ENCODE assay signal across 21 mouse cellular contexts in genomic region chr6:14631719-14632445, GRCm38 (mm10).
A peak's percentile ranks its signal among the peaks of the same experiment; 100 is the strongest.
DNase-seq lines count a peak whose midpoint lies in the region; ATAC-seq lines count a peak whose summit lies in the region.
"Had no signal": no experiment of that assay in that cellular context is flagged by ENCODE, and none has a peak within 500 bp of the region (broad histone marks: within the 10 kb centered on the region; RNA-seq: fewer than 3 reads in every experiment).

No protein-coding gene starts in this region.

- ATAC-seq in heart, embryonic 13.5 days (ENCODE audit: extremely low read depth, insufficient number of reproducible peaks, low FRiP score, low TSS enrichment), result no peak
- ATAC-seq in lung, embryonic 16.5 days (ENCODE audit: low read depth), result peak; percentile 69
- ATAC-seq: forebrain, embryonic 13.5 days; midbrain, embryonic 16.5 days had no signal

- no peak overlapping the region for H3K4me2 ChIP-seq in heart, embryonic 13.5 days
- H3K4me2 ChIP-seq in lung, embryonic 16.5 days (ENCODE audit: low read depth, low read length), result no peak overlapping the region
- H3K4me2 ChIP-seq: forebrain, embryonic 13.5 days; hindbrain, embryonic 14.5 days; stomach, embryonic 15.5 days had no signal

- no peaks in the 10 kb centered on the region for H3K4me1 ChIP-seq in heart, embryonic 13.5 days
- H3K4me1 ChIP-seq in lung, embryonic 16.5 days (replicated peaks; ENCODE audit: control insufficient read depth, insufficient read depth, low read length), result peaks cover 12% of the 10 kb centered on the region; the same call in 1 of the 2 replicates
- H3K4me1 ChIP-seq: forebrain, embryonic 13.5 days; stomach, embryonic 15.5 days had no signal

- H3K4me3 ChIP-seq in heart, embryonic 13.5 days, result no peak overlapping the region
- no peak overlapping the region for H3K4me3 ChIP-seq in lung, embryonic 16.5 days (ENCODE audit: low read length)
- H3K4me3 ChIP-seq: forebrain, embryonic 13.5 days; stomach, embryonic 15.5 days had no signal

- 65% methylated on average over 2 of the region's 2 CpGs for WGBS in heart, embryonic 13.5 days
- WGBS in lung, embryonic 16.5 days, result 15% methylated on average over 2 of the region's 2 CpGs

- H3K9ac ChIP-seq in heart, embryonic 13.5 days, result no peak overlapping the region
- H3K9ac ChIP-seq in lung, embryonic 16.5 days (ENCODE audit: low read length), result no peak overlapping the region
- H3K9ac ChIP-seq: forebrain, embryonic 13.5 days; hindbrain, embryonic 14.5 days; liver, embryonic 14.5 days; stomach, embryonic 15.5 days had no signal

- no peak for DNase-seq in heart, postnatal 25 days (ENCODE audit: low spot score)
- no peak for DNase-seq in lung, postnatal 25 days (ENCODE audit: low spot score)
- peak; percentile 6 for DNase-seq in hindlimb bud, embryonic 11.5 days (ENCODE audit: extremely low spot score, low read depth, low spot score)
- no peak for DNase-seq in cerebellum, postnatal 36 days
- no peak for DNase-seq in thymus, adult 18-20 months
- DNase-seq: B cell, adult 2 months; cerebellum, adult 2 months; gastrocnemius, postnatal 25 days; heart, postnatal 14 days; kidney, adult 18-20 months; kidney, postnatal 14 days; left cerebral cortex, postnatal 4 days; lung, postnatal 36 days; right cerebral cortex, postnatal 25 days had no signal

- H3K36me3 ChIP-seq in heart, embryonic 13.5 days, result no peaks in the 10 kb centered on the region
- H3K36me3 ChIP-seq in lung, embryonic 16.5 days (ENCODE audit: control insufficient read depth, insufficient read depth, low read length), result no peaks in the 10 kb centered on the region
- H3K36me3 ChIP-seq: stomach, embryonic 15.5 days had no signal

- intact Hi-C loops in heart, postnatal 25 days (cut with DNase I), result no loop called here

- H3K27me3 ChIP-seq in heart, embryonic 13.5 days (replicated peaks), result no peaks in the 10 kb centered on the region
- H3K27me3 ChIP-seq in lung, embryonic 16.5 days (ENCODE audit: control insufficient read depth, insufficient read depth, low read depth, low read length), result no peaks in the 10 kb centered on the region
- H3K27me3 ChIP-seq: forebrain, embryonic 13.5 days; stomach, embryonic 15.5 days had no signal

- no peaks in the 10 kb centered on the region for H3K9me3 ChIP-seq in heart, embryonic 13.5 days
- H3K9me3 ChIP-seq in lung, embryonic 16.5 days (ENCODE audit: control insufficient read depth, low read length), result no peaks in the 10 kb centered on the region
- H3K9me3 ChIP-seq: forebrain, embryonic 13.5 days; stomach, embryonic 15.5 days had no signal

- H3K27ac ChIP-seq in heart, embryonic 13.5 days (replicated peaks), result 0 out of 2 replicates have a peak overlapping the region, but pooled peaks have one; percentile 28
- peak overlapping the region; percentile 59 for H3K27ac ChIP-seq in lung, embryonic 16.5 days (ENCODE audit: low read length)
- H3K27ac ChIP-seq: forebrain, embryonic 13.5 days; hindbrain, embryonic 14.5 days; liver, embryonic 14.5 days had no signal
